Mouse (Mus musculus): ENCODE measurements at regions not wholly inside any gene's neighbourhood (a gene's known extent, or its start where the extent isn't known, plus 50 kb on each side); places are given as distances from the start of the nearest gene placed in this dataset.

DNA sequence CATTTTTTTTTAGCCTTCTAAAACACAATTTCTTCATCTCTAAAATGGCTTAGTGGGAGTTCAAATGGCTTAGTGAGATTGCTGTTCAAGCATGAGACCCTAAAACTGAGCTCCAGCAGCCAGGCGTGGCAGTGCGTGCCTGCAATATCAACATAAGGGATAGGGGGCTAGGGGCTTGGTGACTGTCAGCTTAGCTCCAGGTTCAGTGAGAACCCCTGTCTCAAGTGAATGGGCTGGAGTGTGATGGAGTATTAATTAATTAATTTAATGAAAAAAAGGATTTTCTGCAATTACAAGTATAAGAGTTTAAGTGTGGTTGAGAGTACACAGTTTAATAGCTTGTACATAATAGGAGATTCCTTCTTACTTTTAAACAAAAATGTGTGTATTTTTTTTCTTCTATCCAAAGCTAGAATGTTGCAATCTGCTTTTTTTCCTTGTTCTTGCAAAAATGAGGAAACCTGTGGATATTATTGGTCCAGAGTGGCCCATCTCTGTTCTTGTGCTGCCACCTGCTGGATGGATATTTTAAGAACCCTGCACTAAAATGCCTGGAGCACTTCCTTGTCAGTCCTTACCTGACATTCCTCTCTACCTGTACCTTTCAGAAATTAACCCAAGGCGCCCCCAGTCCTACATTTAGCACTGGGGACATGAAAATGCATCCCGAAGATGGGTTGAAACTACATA, 54.0 kb upstream of the Usp47 start:
- Histone ChIP-seq H3K9me3 (no peaks in the 10 kb centered on the region), H3K4me3 (no peak overlapping the region), H3K36me3 (replicated peaks) (no peaks in the 10 kb centered on the region), H3K4me1 (no peaks in the 10 kb centered on the region), H3K27ac (replicated peaks) (no peak overlapping the region), H3K27me3 (replicated peaks; ENCODE audit: low read depth, poor library complexity, severe bottlenecking) (0 out of 2 replicates have a peak, but pooled peaks cover 4% of the 10 kb centered on the region)
- WGBS = 57% methylated on average over 4 of the region's 4 CpGs
- DNase-seq (ENCODE audit: low spot score) = peak; percentile 70

DNA sequence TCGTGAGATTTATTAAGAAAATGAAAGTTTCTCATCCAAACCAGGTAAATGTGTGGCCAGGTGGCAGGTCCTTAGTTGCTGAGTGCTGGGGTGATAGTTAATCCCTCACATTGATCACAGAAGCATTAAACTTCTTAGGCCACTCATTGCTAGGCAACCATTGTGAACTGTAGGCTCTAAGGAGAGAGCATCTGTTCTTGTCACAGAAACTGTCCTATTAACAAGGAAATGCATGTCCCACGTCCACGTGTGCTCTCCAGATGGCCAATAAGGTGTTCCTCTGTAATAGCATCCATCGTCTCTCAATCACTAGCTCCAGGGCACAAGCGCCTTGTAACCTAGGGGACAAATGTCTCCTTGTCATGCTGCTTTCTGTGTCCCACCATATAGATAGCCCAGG, 55.0 kb upstream of the Usp47 start:
- Histone ChIP-seq H3K4me1 (no peaks in the 10 kb centered on the region), H3K36me3 (replicated peaks) (no peaks in the 10 kb centered on the region), H3K4me3 (no peak overlapping the region), H3K27ac (replicated peaks) (no peak overlapping the region), H3K27me3 (replicated peaks; ENCODE audit: low read depth, poor library complexity, severe bottlenecking) (0 out of 2 replicates have a peak, but pooled peaks cover 4% of the 10 kb centered on the region), H3K9me3 (no peaks in the 10 kb centered on the region)
- DNase-seq (ENCODE audit: low spot score) = no peak
- 68% methylated on average over 5 of the region's 5 CpGs for WGBS

DNA sequence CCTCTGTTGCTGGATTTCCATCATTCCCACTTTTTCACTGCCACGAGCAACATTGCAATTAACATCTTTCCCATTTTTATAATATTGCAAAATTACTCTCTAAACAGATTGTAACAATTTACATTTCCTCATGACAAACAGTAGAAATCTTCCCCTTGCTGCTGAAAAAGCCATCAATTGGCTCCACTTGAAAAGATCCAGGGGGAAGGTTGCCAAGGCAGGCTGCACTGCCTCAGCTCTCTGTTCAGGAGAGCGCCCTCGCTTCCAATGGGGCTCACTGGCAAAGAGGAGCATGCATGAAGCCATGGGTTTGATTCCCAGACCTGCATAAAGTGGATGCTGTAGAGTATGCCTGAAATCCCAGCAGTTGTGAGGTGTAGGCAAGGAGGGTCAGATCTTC, 56.6 kb upstream of the Usp47 start:
- no peaks in the 10 kb centered on the region for H3K4me1 ChIP-seq
- WGBS = 80% methylated on average over 3 of the region's 3 CpGs
- H3K36me3 ChIP-seq (replicated peaks) = no peaks in the 10 kb centered on the region
- DNase-seq (ENCODE audit: low spot score) = no peak
- H3K4me3 ChIP-seq = no peak overlapping the region
- H3K27me3 ChIP-seq (replicated peaks; ENCODE audit: low read depth, poor library complexity, severe bottlenecking) = 0 out of 2 replicates have a peak, but pooled peaks cover 4% of the 10 kb centered on the region
- no peak overlapping the region for H3K27ac ChIP-seq (replicated peaks)
- H3K9me3 ChIP-seq = no peaks in the 10 kb centered on the region

DNA sequence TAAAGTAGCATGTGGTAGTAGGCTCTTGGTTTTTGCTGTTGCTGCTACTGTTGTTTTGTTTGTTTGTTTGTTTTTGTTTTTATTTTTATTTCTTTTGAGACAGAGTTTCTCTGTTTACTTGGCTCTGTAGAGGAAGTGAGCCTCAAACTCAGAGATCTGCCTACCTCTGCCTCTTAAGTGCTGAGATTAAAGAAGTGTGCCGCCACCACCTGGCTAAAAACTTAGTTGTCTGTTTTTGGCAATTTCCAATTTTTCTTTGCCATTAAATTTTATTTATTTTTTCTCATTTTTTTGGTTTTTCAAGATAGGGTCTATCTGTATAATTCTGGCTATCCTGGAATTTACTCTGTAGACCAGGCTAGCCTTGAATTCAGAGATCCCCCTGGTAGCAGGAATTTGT, 59.3 kb upstream of the Usp47 start:
- 77% methylated on average over 1 of the region's 1 CpGs for WGBS
- Histone ChIP-seq H3K9me3 (no peaks in the 10 kb centered on the region), H3K4me3 (no peak overlapping the region), H3K27me3 (replicated peaks; ENCODE audit: low read depth, poor library complexity, severe bottlenecking) (0 out of 2 replicates have a peak, but pooled peaks cover 4% of the 10 kb centered on the region), H3K4me1 (no peaks in the 10 kb centered on the region), H3K27ac (replicated peaks) (no peak overlapping the region), H3K36me3 (replicated peaks) (no peaks in the 10 kb centered on the region)
- no peak for DNase-seq (ENCODE audit: low spot score)

DNA sequence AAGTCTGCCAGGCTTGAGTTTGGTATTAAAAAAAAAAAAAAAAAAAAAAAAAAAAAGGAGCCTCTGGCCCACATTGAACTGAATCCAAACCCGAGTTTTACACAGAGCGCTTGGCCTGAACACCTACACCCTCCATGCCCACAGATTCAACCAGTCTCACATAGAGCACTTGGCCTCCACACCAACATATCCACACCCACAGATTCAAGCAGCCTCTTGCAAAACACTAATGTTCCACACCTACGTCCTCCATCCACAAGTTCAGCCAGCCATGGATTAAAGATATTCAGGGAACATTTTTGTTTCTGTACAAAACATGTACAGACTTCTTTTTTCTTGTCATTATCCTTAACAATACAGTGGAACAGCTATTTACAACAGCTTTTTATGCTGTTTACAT, 63.3 kb upstream of the Usp47 start:
- no peak overlapping the region for H3K27ac ChIP-seq (replicated peaks)
- no peaks in the 10 kb centered on the region for H3K9me3 ChIP-seq
- H3K36me3 ChIP-seq (replicated peaks) = no peaks in the 10 kb centered on the region
- H3K4me3 ChIP-seq = no peak overlapping the region
- H3K4me1 ChIP-seq = no peaks in the 10 kb centered on the region
- no peak for DNase-seq (ENCODE audit: low spot score)
- no peaks in the 10 kb centered on the region for H3K27me3 ChIP-seq (replicated peaks; ENCODE audit: low read depth, poor library complexity, severe bottlenecking)
- WGBS = 95% methylated on average over 3 of the region's 3 CpGs

DNA sequence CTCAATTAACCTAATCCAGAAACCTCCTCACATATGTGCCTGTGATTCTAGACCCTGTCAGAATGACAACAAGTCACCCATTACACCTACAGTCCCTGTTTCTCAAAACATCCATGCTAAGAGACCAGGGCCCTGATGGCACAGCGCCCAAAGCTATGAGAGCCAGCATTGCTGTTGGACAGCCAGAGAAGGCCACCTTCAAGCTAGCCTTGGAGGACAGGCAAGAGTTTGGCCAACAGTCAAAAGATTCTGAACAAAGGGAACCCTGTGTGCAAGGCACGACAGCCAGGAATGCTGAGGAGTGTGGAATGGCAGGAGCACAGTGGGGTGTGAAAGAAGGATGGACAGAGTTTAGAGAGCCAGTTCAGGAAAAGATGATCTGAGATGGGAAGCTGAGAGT, 66.6 kb upstream of the Usp47 start:
- Histone ChIP-seq H3K9me3 (no peaks in the 10 kb centered on the region), H3K36me3 (replicated peaks) (no peaks in the 10 kb centered on the region), H3K4me1 (no peaks in the 10 kb centered on the region), H3K4me3 (no peak overlapping the region), H3K27ac (replicated peaks) (no peak overlapping the region), H3K27me3 (replicated peaks; ENCODE audit: low read depth, poor library complexity, severe bottlenecking) (no peaks in the 10 kb centered on the region)
- no peak for DNase-seq (ENCODE audit: low spot score)
- 75% methylated on average over 2 of the region's 2 CpGs for WGBS

DNA sequence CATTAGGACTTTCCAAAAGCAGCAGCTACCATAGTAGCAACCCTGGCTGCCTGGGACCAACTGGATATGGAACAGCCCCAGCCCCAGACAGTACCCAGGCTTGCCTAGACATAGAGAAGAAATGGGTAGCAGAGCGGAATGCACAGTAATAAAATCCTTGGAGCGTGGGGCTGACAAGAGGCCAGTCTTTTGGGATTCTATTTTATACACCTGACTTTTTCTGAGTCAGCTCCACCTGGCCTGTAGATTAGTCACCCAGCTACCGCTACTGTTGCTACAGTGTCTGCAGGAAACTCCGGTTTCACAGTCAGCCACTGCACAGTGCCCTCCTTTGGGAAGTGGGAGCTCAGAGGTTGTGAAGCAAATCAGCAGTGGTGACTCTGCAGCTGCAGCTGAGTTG, 83.7 kb upstream of the Usp47 start:
- Histone ChIP-seq H3K4me1 (no peaks in the 10 kb centered on the region), H3K9me3 (no peaks in the 10 kb centered on the region), H3K27ac (replicated peaks) (no peak overlapping the region), H3K4me3 (no peak overlapping the region), H3K36me3 (replicated peaks) (no peaks in the 10 kb centered on the region), H3K27me3 (replicated peaks; ENCODE audit: low read depth, poor library complexity, severe bottlenecking) (no peaks in the 10 kb centered on the region)
- 86% methylated on average over 4 of the region's 4 CpGs for WGBS
- no peak for DNase-seq (ENCODE audit: low spot score)

DNA sequence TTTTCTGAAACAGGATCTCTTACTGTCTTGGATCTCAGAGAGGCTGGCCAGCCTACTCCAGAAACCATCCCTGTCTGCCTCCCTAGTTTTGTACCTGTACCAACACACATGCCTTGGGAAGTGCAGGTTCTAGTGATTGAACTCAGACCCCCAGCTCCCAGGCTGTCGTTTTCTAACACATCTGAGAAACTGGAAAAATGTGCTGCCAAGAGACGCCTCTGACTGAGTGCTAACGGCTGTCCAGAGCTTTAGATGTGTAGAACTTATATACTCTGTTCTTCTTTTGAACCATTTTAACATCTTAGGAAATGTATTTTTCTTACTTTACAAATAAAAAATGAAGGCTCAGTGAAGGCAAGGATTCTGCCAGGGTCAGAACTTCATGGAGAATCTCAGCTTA, 85.8 kb upstream of the Usp47 start:
- Histone ChIP-seq H3K36me3 (replicated peaks) (no peaks in the 10 kb centered on the region), H3K27me3 (replicated peaks; ENCODE audit: low read depth, poor library complexity, severe bottlenecking) (no peaks in the 10 kb centered on the region), H3K4me1 (no peaks in the 10 kb centered on the region), H3K4me3 (no peak overlapping the region), H3K27ac (replicated peaks) (no peak overlapping the region), H3K9me3 (no peaks in the 10 kb centered on the region)
- 85% methylated on average over 3 of the region's 3 CpGs for WGBS
- no peak for DNase-seq (ENCODE audit: low spot score)

DNA sequence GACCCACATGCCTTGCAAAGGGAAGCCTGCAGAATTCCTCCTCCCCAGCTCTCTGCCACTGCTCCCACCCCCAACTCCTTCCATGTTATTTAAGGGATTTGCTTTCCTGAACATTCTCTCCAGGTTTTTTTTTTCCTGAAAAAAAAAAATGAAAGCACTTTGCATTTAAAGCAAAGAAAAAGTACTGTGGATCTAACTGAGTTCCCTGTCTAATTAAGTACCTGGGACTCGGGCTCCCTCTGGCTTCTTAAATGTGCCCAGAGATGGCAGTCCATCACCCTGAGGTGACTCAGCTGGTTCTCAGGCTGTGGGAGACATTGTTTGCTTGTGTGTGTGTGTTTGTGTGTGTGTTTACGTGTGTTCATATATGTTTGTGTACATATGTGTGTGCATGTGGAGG, 86.2 kb upstream of the Usp47 start:
- no peaks in the 10 kb centered on the region for H3K4me1 ChIP-seq
- 79% methylated on average over 2 of the region's 2 CpGs for WGBS
- no peak overlapping the region for H3K4me3 ChIP-seq
- no peak overlapping the region for H3K27ac ChIP-seq (replicated peaks)
- no peak for DNase-seq (ENCODE audit: low spot score)
- H3K27me3 ChIP-seq (replicated peaks; ENCODE audit: low read depth, poor library complexity, severe bottlenecking) = no peaks in the 10 kb centered on the region
- no peaks in the 10 kb centered on the region for H3K36me3 ChIP-seq (replicated peaks)
- no peaks in the 10 kb centered on the region for H3K9me3 ChIP-seq

DNA sequence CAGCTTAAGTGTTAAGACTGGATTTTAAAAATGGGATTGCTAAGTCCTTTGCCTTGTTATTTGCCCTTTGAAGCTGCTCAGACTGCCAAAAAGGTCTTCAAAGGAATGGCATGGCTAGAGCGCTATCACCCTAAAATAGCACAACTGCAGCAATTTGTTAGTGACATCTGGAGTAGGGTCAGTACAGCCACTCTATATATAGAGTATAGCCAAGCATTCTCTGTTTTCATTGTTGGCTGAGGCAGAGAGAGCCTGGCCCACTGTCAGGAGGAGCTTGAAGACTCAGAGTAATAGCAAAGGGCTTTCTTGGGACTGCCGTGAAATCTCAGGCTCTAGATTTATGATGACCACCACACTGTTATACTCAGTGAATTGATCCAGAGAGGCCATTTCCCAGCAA, 90.6 kb upstream of the Usp47 start:
- no peak overlapping the region for H3K27ac ChIP-seq (replicated peaks)
- H3K9me3 ChIP-seq = no peaks in the 10 kb centered on the region
- H3K36me3 ChIP-seq (replicated peaks) = no peaks in the 10 kb centered on the region
- WGBS = 90% methylated on average over 2 of the region's 2 CpGs
- DNase-seq (ENCODE audit: low spot score) = no peak
- no peak overlapping the region for H3K4me3 ChIP-seq
- no peaks in the 10 kb centered on the region for H3K27me3 ChIP-seq (replicated peaks; ENCODE audit: low read depth, poor library complexity, severe bottlenecking)
- no peaks in the 10 kb centered on the region for H3K4me1 ChIP-seq

DNA sequence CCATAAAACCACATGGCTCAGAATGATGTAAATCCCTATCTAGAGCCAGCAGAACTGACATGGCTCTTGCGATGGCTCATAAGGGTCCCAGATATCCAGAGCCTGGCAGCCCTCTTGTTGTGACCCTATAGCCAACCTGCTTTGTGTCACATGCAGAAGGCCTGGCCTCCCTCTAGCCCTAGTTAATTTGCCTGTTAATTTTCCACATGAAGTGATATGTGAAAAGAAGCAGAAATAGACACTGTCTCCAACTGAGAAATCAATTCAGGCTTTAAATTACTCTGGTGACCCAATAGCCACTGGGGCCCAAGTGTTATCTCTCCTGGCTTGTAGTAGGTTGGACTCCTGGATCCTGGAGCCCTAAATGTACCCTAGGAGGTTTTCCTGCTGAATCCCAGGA, 103.3 kb upstream of the Usp47 start:
- H3K4me3 ChIP-seq = no peak overlapping the region
- WGBS = 93% methylated on average over 1 of the region's 1 CpGs
- H3K9me3 ChIP-seq = no peaks in the 10 kb centered on the region

DNA sequence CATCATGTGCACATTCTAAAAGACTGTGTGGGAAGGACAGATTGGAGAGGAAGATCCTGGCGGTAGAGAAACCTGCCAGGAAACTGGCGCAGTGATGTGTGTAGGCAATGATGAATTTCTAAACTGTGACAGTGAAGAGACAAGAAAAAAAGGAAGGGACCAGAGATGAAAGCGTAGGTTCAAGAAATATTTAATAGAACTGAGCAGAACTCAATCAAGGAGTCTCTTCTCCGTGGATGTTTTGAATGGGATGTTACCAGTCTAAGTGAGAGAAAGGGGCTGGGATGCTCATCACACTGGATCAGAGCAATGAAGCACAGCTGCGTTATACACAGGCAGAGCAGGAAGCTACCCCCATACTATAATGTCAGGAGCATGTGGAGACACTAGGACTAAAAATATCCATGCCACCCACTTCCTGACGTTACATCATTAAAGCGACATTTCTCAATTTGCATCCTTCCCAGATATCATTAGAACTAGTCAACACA, 119.5 kb upstream of the Usp47 start:
- H3K36me3 ChIP-seq (replicated peaks) = no peaks in the 10 kb centered on the region
- no peak overlapping the region for H3K27ac ChIP-seq (replicated peaks)
- no peaks in the 10 kb centered on the region for H3K4me1 ChIP-seq
- 92% methylated on average over 7 of the region's 7 CpGs for WGBS
- no peaks in the 10 kb centered on the region; the same call in 1 of the 2 replicates for H3K9me3 ChIP-seq
- no peaks in the 10 kb centered on the region for H3K27me3 ChIP-seq (replicated peaks; ENCODE audit: low read depth, poor library complexity, severe bottlenecking)
- H3K4me3 ChIP-seq = no peak overlapping the region
- DNase-seq (ENCODE audit: low spot score) = no peak

More for the DNA sequence above, 103.3 kb upstream of the Usp47 start:
- Histone ChIP-seq H3K27ac (replicated peaks) (no peak overlapping the region), H3K36me3 (replicated peaks) (no peaks in the 10 kb centered on the region), H3K4me1 (no peaks in the 10 kb centered on the region), H3K27me3 (replicated peaks; ENCODE audit: low read depth, poor library complexity, severe bottlenecking) (no peaks in the 10 kb centered on the region)
- DNase-seq (ENCODE audit: low spot score) = no peak

DNA sequence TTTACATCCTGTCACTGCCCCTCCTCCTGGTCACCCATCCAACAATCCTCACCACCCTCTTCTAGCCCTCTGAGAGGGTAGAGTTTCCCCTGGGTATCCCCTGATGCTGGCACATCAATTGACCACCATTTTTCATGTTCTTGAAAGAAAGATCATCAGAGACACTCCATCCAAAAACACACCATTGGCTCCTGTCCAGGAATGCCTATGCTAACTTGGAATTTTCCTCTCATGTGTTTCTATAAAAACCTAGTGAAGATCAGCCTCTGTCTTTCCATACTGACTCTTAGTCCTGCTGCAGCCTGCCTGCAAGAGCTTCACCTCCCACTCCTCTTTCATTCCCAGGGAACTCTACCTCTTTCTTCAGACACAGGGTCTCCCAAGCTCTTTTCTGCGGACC, 117.2 kb upstream of the Galnt18 start:
- DNase-seq (ENCODE audit: low spot score) = no peak
- no peaks in the 10 kb centered on the region; the same call in 1 of the 2 replicates for H3K9me3 ChIP-seq
- H3K36me3 ChIP-seq (replicated peaks) = no peaks in the 10 kb centered on the region
- H3K4me3 ChIP-seq = no peak overlapping the region
- 86% methylated on average over 1 of the region's 1 CpGs for WGBS
- no peaks in the 10 kb centered on the region for H3K27me3 ChIP-seq (replicated peaks; ENCODE audit: low read depth, poor library complexity, severe bottlenecking)
- H3K27ac ChIP-seq (replicated peaks) = no peak overlapping the region
- 0 out of 2 replicates have a peak, but pooled peaks cover 4% of the 10 kb centered on the region for H3K4me1 ChIP-seq
